33 mouse cellular contexts compared by ENCODE assay signal in the genomic region with DNA sequence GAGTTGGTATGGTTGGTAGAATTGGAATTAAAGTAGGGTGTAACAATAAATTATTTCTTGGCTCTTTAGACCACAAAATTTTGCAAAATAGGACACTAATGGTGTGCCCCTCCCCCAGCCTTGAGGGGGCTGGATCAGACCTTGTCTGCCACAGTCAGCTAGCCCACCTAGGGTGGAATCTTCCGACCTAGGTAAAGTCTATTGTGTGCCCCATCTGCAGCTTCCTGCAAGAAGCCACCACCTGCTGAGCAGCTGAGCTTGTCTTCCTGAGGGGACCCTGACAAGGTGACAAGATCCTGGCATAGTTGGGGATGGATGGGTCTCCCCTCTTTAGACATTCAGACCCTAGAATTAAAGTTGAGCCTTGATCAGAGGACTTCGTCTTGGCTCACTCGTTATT. TPM values are rescaled to one million over a fixed set of nuclear protein-coding genes. Genes with fewer than 3 reads are reported as not detected.
A peak's percentile ranks its signal among the peaks of the same experiment; 100 is the strongest.
DNase-seq lines count a peak whose midpoint lies in the region; TF ChIP-seq lines count a peak whose summit lies in the region.
"Had no signal": no experiment of that assay in that cellular context is flagged by ENCODE, and none has a peak within 500 bp of the region (broad histone marks: within the 10 kb centered on the region; RNA-seq: fewer than 3 reads in every experiment).

No protein-coding gene starts in this region.

- 66% methylated on average over 3 of the region's 3 CpGs for WGBS in thymus, adult 2 months

- no peak for TF ChIP-seq POLR2A in thymus, adult 2 months (IDR thresholded peaks at IDR 0.05; ENCODE audit: control insufficient read depth, extremely low read depth, insufficient read depth, low read length, poor library complexity)
- TF ChIP-seq POLR2A in ES-Bruce4 (IDR thresholded peaks at IDR 0.05; ENCODE audit: insufficient read depth, low read length) = no peak

- H3K9me3 ChIP-seq in ES-Bruce4 (replicated peaks; ENCODE audit: control insufficient read depth, insufficient read depth, low read length, poor library complexity, severe bottlenecking) = peaks cover 5% of the 10 kb centered on the region; the same call in 1 of the 2 replicates
- H3K9me3 ChIP-seq: embryonic facial prominence, embryonic 10.5 days; embryonic facial prominence, embryonic 13.5 days; forebrain, embryonic 12.5 days; forebrain, embryonic 15.5 days; heart, embryonic 12.5 days; heart, embryonic 15.5 days; hindbrain, embryonic 10.5 days; hindbrain, embryonic 13.5 days had no signal

- H3K27me3 ChIP-seq in thymus, adult 2 months (ENCODE audit: control insufficient read depth, insufficient read depth, low read length) = no peaks in the 10 kb centered on the region
- H3K27me3 ChIP-seq in ES-Bruce4 (ENCODE audit: control insufficient read depth, insufficient read depth, low read length, poor library complexity, severe bottlenecking) = no peaks in the 10 kb centered on the region
- H3K27me3 ChIP-seq: embryonic facial prominence, embryonic 13.5 days; forebrain, embryonic 12.5 days; forebrain, embryonic 15.5 days; heart, embryonic 12.5 days; heart, embryonic 15.5 days; hindbrain, embryonic 13.5 days had no signal

- no peak for TF ChIP-seq CTCF in thymus, adult 2 months (IDR thresholded peaks at IDR 0.05; ENCODE audit: borderline replicate concordance, control insufficient read depth, extremely low read depth, insufficient read depth, low read length, poor library complexity)
- TF ChIP-seq CTCF in ES-Bruce4 (IDR thresholded peaks at IDR 0.05; ENCODE audit: low read depth, low read length) = no peak

- no peak overlapping the region for H3K4me3 ChIP-seq in thymus, adult 2 months (ENCODE audit: control insufficient read depth, insufficient read depth, low read length)
- no peak overlapping the region for H3K4me3 ChIP-seq in ES-Bruce4 (ENCODE audit: low read depth, low read length)
- H3K4me3 ChIP-seq: embryonic facial prominence, embryonic 10.5 days; embryonic facial prominence, embryonic 13.5 days; erythroblast, embryonic 14.5 days; forebrain, embryonic 12.5 days; forebrain, embryonic 15.5 days; gastrocnemius, adult 2 months; heart, embryonic 12.5 days; heart, embryonic 15.5 days; hindbrain, embryonic 10.5 days; hindbrain, embryonic 13.5 days had no signal

- TF ChIP-seq EP300 in ES-Bruce4 (IDR thresholded peaks at IDR 0.05; ENCODE audit: insufficient read depth, low read depth, low read length) = peak; percentile 75; the same call in 1 of the 2 replicates

- no peak overlapping the region for H3K9ac ChIP-seq in ES-Bruce4 (ENCODE audit: low read depth, poor library complexity, severe bottlenecking)
- H3K9ac ChIP-seq: embryonic facial prominence, embryonic 13.5 days; forebrain, embryonic 12.5 days; forebrain, embryonic 15.5 days; heart, embryonic 12.5 days; heart, embryonic 15.5 days; hindbrain, embryonic 13.5 days had no signal

- H3K36me3 ChIP-seq in thymus, adult 2 months (ENCODE audit: control insufficient read depth, insufficient read depth, low read length) = no peaks in the 10 kb centered on the region
- H3K36me3 ChIP-seq in ES-Bruce4 (ENCODE audit: control insufficient read depth, insufficient read depth, low read length, poor library complexity, severe bottlenecking) = no peaks in the 10 kb centered on the region
- H3K36me3 ChIP-seq: embryonic facial prominence, embryonic 10.5 days; embryonic facial prominence, embryonic 13.5 days; forebrain, embryonic 12.5 days; forebrain, embryonic 15.5 days; heart, embryonic 12.5 days; heart, embryonic 15.5 days; hindbrain, embryonic 10.5 days; hindbrain, embryonic 13.5 days had no signal

- no peak for DNase-seq in thymus, adult 2 months
- DNase-seq in thymus, postnatal 4 days = no peak
- peak; percentile 70 for DNase-seq in R1 (ENCODE audit: low read depth, low spot score)
- no peak for DNase-seq in spleen, postnatal 14 days (ENCODE audit: low spot score in 2 of 2)
- DNase-seq in left cerebral cortex, adult 9 months (ENCODE audit: low spot score in 2 of 2) = no peak
- no peak for DNase-seq in lung, postnatal 10 days
- DNase-seq: adrenal gland, adult 8-10 months; adrenal gland, postnatal 25 days; B cell, adult 2 months; cerebellum, adult 11-12 months; cerebellum, adult 8-10 months; cerebellum, postnatal 10 days; cerebellum, postnatal 36 days; embryo, embryonic 11 days; gastrocnemius, adult 2 months; gastrocnemius, postnatal 14 days; heart, adult 11 months; heart, postnatal 10 days; heart, postnatal 36 days had no signal

- H3K27ac ChIP-seq in thymus, adult 2 months (ENCODE audit: control insufficient read depth, insufficient read depth, low read length) = peak overlapping the region; percentile 89
- H3K27ac ChIP-seq in ES-Bruce4 (ENCODE audit: insufficient read depth, low read length) = no peak overlapping the region
- H3K27ac ChIP-seq: embryonic facial prominence, embryonic 10.5 days; embryonic facial prominence, embryonic 13.5 days; forebrain, embryonic 12.5 days; forebrain, embryonic 15.5 days; gastrocnemius, adult 2 months; heart, embryonic 15.5 days; hindbrain, embryonic 10.5 days; hindbrain, embryonic 13.5 days had no signal

- peaks cover 26% of the 10 kb centered on the region for H3K4me1 ChIP-seq in thymus, adult 2 months (replicated peaks; ENCODE audit: control insufficient read depth, insufficient read depth, low read length)
- H3K4me1 ChIP-seq in ES-Bruce4 (ENCODE audit: control insufficient read depth, insufficient read depth, low read length) = peaks cover 3% of the 10 kb centered on the region
- H3K4me1 ChIP-seq: embryonic facial prominence, embryonic 10.5 days; embryonic facial prominence, embryonic 13.5 days; forebrain, embryonic 12.5 days; forebrain, embryonic 15.5 days; heart, embryonic 12.5 days; hindbrain, embryonic 10.5 days; hindbrain, embryonic 13.5 days had no signal

RNA-seq across cellular contexts. Expression of a gene that starts 4.7 kb away (rescaled TPM):
- not detected in 2 replicates for polyA plus RNA-seq in thymus, adult 2 months (2012; rRNA removed)
- not detected in 2 replicates for polyA plus RNA-seq in ES-Bruce4 (2011; ENCODE audit: insufficient read depth, insufficient read length, low read depth, missing spikeins)
- polyA plus RNA-seq: activated CD4-positive, CD25-positive, alpha-beta regulatory T cell, adult 4 months; brain, embryonic 14.5 days; cortical plate, adult 2 months; embryonic facial prominence, embryonic 10.5 days; embryonic facial prominence, embryonic 13.5 days; erythroblast, embryonic 14.5 days; forebrain, embryonic 12.5 days; forebrain, embryonic 15.5 days; heart, embryonic 12.5 days; heart, embryonic 15.5 days; hindbrain, embryonic 10.5 days; hindbrain, embryonic 13.5 days; hindbrain, embryonic 16.5 days had no signal

RNA-seq across cellular contexts. Expression of a gene that starts 35.0 kb away (rescaled TPM):
- 44.6 and 53.6 TPM in 2 replicates for polyA plus RNA-seq in thymus, adult 2 months (2012; rRNA removed)
- 87.8 and 89.0 TPM in 2 replicates for polyA plus RNA-seq in ES-Bruce4 (2011; ENCODE audit: insufficient read depth, insufficient read length, low read depth, missing spikeins)
